Mouse (Mus musculus): ENCODE measurements around the gene Tsc22d3.

Gene Tsc22d3

GRCm38 (mm10) chrX:140600410-140601109 is at the start of gene Tsc22d3:
Gene Tsc22d3 (minus strand): TSS chrX:140600659.
- DNase-seq (ENCODE audit: low spot score in 2 of 2) = peak in 1 of 2 experiments; percentile 19

- no peak for DNase-seq (ENCODE audit: low spot score in 2 of 2)
These were observed 39.1 kb upstream of the Tsc22d3 start for GRCm38 (mm10) chrX:140639592-140639991.

- DNase-seq (ENCODE audit: low spot score in 2 of 2) = no peak
These were observed 37.6 kb upstream of the Tsc22d3 start for GRCm38 (mm10) chrX:140638028-140638427.

GRCm38 (mm10) chrX:140624875-140625594 is 24.6 kb upstream of the Tsc22d3 start:
- DNase-seq (ENCODE audit: low spot score in 2 of 2) = no peak

GRCm38 (mm10) chrX:140609938-140610337 is 9.5 kb upstream of the Tsc22d3 start:
- DNase-seq (ENCODE audit: low spot score in 2 of 2) = no peak

GRCm38 (mm10) chrX:140601884-140602283 is 1.4 kb upstream of the Tsc22d3 start:
- DNase-seq (ENCODE audit: low spot score in 2 of 2) = no peak

- DNase-seq (ENCODE audit: low spot score in 2 of 2) = no peak
These were observed 852 bp upstream of the Tsc22d3 start for GRCm38 (mm10) chrX:140601311-140601710.

GRCm38 (mm10) chrX:140599561-140600409 is 674 bp downstream of the Tsc22d3 start:
- DNase-seq (ENCODE audit: low spot score in 2 of 2) = no peak

GRCm38 (mm10) chrX:140598850-140599560 is 1.5 kb downstream of the Tsc22d3 start:
- DNase-seq (ENCODE audit: low spot score in 2 of 2) = peak; percentile 45 to 65

- no peak for DNase-seq (ENCODE audit: low spot score in 2 of 2)
These were observed 2.1 kb downstream of the Tsc22d3 start for GRCm38 (mm10) chrX:140598194-140598849.

GRCm38 (mm10) chrX:140591176-140591575 is 9.3 kb downstream of the Tsc22d3 start:
- DNase-seq (ENCODE audit: low spot score in 2 of 2) = no peak

- DNase-seq (ENCODE audit: low spot score in 2 of 2) = no peak
These were observed 10.3 kb downstream of the Tsc22d3 start for GRCm38 (mm10) chrX:140590142-140590541.

- no peak for DNase-seq (ENCODE audit: low spot score in 2 of 2)
These were observed 11.2 kb downstream of the Tsc22d3 start for GRCm38 (mm10) chrX:140589194-140589751.

GRCm38 (mm10) chrX:140588534-140588933 is 11.9 kb downstream of the Tsc22d3 start:
- DNase-seq (ENCODE audit: low spot score in 2 of 2) = no peak

GRCm38 (mm10) chrX:140580416-140580815 is 20.0 kb downstream of the Tsc22d3 start:
- DNase-seq (ENCODE audit: low spot score in 2 of 2) = no peak

- no peak for DNase-seq (ENCODE audit: low spot score in 2 of 2)
These were observed 24.8 kb downstream of the Tsc22d3 start for GRCm38 (mm10) chrX:140575636-140576035.

GRCm38 (mm10) chrX:140575200-140575599 is 25.3 kb downstream of the Tsc22d3 start:
- no peak for DNase-seq (ENCODE audit: low spot score in 2 of 2)

GRCm38 (mm10) chrX:140572702-140573338 is 27.6 kb downstream of the Tsc22d3 start:
- no peak for DNase-seq (ENCODE audit: low spot score in 2 of 2)

GRCm38 (mm10) chrX:140569595-140569994 is 30.9 kb downstream of the Tsc22d3 start:
- no peak for DNase-seq (ENCODE audit: low spot score in 2 of 2)

- DNase-seq (ENCODE audit: low spot score in 2 of 2) = peak in 1 of 2 experiments; percentile 20
These were observed 32.6 kb downstream of the Tsc22d3 start for GRCm38 (mm10) chrX:140567711-140568407.
